Mouse (Mus musculus): ENCODE results near the gene Clptm1l. TPM values are rescaled to one million over a fixed set of nuclear protein-coding genes. Genes with fewer than 3 reads are reported as not detected.
A peak's percentile ranks its signal among the peaks of the same experiment; 100 is the strongest.

The Clptm1l gene
- polyA plus RNA-seq (2015; fragmentation: Nextera tagmentation; extraction: Ambion mirVana), result 90.3 and 90.6 TPM in 2 replicates

- no peaks in the 10 kb centered on the region for H3K9me3 ChIP-seq (replicated peaks)
- H3K9ac ChIP-seq, result peak within 1 kb of the TSS; percentile 86
- H3K36me3 ChIP-seq, result peaks cover 33% of the 10 kb centered on the region
- DNase-seq (peak; percentile 92), ATAC-seq (ENCODE audit: low read depth) (peak; percentile 97)
- peak within 1 kb of the TSS; percentile 65 for H3K27ac ChIP-seq
- peak within 1 kb of the TSS; percentile 84 for H3K4me3 ChIP-seq (replicated peaks)
- H3K27me3 ChIP-seq, result no peaks in the 10 kb centered on the region
- WGBS (ENCODE audit: insufficient replicate concordance), result under 1% methylated on average over 53 of the region's 53 CpGs
- peak within 1 kb of the TSS; percentile 93 for H3K4me2 ChIP-seq
- H3K4me1 ChIP-seq (replicated peaks), result peaks cover 25% of the 10 kb centered on the region
Measured at GRCm38 (mm10) chr13:73603522-73604155, at the start of gene Clptm1l. TSS of gene Clptm1l (plus strand) at chr13:73604006.

DNA sequence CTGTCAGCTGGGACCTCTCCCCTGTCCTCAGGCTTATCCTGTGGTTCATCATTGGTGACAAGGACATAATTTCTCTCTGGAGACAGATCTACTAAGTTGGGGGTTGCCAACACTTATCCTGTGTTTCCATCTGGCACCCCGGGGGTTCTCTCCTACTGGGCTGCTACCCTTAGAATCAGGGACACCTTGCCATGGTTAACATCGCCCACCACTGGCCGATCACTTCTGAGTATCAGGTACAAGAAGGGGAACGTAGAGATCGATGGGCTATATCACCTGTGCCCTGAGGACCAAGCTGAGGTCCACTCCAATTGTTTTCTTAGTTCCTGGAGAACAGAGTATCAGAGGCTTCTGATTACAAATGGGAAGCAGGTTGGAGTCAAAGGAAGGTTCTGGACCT lies 39.6 kb upstream of the Clptm1l start:
- 68% methylated on average over 5 of the region's 5 CpGs for WGBS (ENCODE audit: insufficient replicate concordance)
- H3K36me3 ChIP-seq, result no peaks in the 10 kb centered on the region
- H3K27me3 ChIP-seq, result no peaks in the 10 kb centered on the region
- DNase-seq (no peak), ATAC-seq (ENCODE audit: low read depth) (no peak)
- no peaks in the 10 kb centered on the region for H3K9me3 ChIP-seq (replicated peaks)
- H3K4me1 ChIP-seq (replicated peaks), result no peaks in the 10 kb centered on the region
- no peak overlapping the region for H3K4me3 ChIP-seq (replicated peaks)
- H3K4me2 ChIP-seq, result no peak overlapping the region
- no peak overlapping the region for H3K9ac ChIP-seq
- H3K27ac ChIP-seq, result no peak overlapping the region

DNA sequence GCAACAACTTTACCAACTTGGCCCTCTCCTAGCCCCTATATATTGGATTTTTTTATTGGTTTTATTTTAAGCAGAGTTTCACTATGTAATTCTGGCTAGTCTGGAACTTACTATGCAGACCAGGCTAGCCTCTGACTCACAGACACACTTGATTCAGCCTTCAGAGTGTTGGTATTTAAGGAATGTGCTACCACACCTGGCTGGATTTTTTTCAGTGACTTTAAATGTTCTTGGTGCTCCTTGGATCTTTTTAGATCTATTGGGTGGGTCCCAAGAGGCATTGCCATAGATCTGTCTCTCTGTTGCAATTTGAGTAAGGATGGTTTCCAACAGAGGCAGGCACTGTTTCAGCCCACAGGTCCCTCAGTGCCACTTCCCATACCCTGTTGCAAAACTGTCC lies 28.8 kb upstream of the Clptm1l start:
- no peak for ATAC-seq (ENCODE audit: low read depth)
- no peak for DNase-seq

GRCm38 (mm10) chr13:73577277-73577676 lies 26.5 kb upstream of the Clptm1l start:
- Histone ChIP-seq H3K27me3 (no peaks in the 10 kb centered on the region; the same call in 1 of the 2 replicates), H3K27ac (no peak overlapping the region), H3K4me2 (no peak overlapping the region), H3K4me3 (replicated peaks) (no peak overlapping the region), H3K9me3 (replicated peaks) (no peaks in the 10 kb centered on the region), H3K4me1 (replicated peaks) (no peaks in the 10 kb centered on the region), H3K9ac (no peak overlapping the region), H3K36me3 (no peaks in the 10 kb centered on the region)
- 55% methylated on average over 2 of the region's 2 CpGs for WGBS (ENCODE audit: insufficient replicate concordance)
- DNase-seq, result no peak
- ATAC-seq (ENCODE audit: low read depth), result no peak

More for the DNA sequence above, 28.8 kb upstream of the Clptm1l start:
- Histone ChIP-seq H3K9me3 (replicated peaks) (no peaks in the 10 kb centered on the region), H3K4me1 (replicated peaks) (no peaks in the 10 kb centered on the region), H3K27ac (no peak overlapping the region), H3K36me3 (no peaks in the 10 kb centered on the region), H3K9ac (no peak overlapping the region), H3K4me2 (no peak overlapping the region), H3K4me3 (replicated peaks) (no peak overlapping the region), H3K27me3 (no peaks in the 10 kb centered on the region; the same call in 1 of the 2 replicates)

DNA sequence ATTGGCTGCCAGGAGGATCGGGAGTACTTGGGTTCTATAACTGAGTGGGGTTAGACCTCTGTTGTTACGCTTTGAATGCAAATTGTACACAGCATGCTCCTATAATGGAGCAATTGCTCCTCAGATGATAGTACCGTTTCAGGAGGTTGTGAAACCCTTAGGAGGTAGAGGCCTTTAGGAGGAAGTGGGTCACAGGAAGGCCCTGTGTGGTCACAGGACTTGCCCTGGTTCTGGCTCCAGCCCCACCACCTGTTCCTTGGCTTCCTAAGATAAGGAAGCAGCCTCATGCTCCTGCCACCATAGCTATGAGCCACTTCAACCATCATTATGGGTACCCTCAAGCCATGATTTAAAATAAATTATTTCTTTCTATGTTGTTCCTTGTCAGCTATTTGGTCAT lies 12.3 kb upstream of the Clptm1l start:
- 56% methylated on average over 3 of the region's 3 CpGs for WGBS (ENCODE audit: insufficient replicate concordance)
- Histone ChIP-seq H3K27ac (no peak overlapping the region), H3K4me2 (no peak overlapping the region), H3K36me3 (no peaks in the 10 kb centered on the region), H3K4me1 (replicated peaks) (no peaks in the 10 kb centered on the region), H3K9me3 (replicated peaks) (no peaks in the 10 kb centered on the region), H3K27me3 (peaks cover 6% of the 10 kb centered on the region; the same call in 1 of the 2 replicates), H3K9ac (no peak overlapping the region), H3K4me3 (replicated peaks) (no peak overlapping the region)
- DNase-seq (no peak), ATAC-seq (ENCODE audit: low read depth) (no peak)

DNA sequence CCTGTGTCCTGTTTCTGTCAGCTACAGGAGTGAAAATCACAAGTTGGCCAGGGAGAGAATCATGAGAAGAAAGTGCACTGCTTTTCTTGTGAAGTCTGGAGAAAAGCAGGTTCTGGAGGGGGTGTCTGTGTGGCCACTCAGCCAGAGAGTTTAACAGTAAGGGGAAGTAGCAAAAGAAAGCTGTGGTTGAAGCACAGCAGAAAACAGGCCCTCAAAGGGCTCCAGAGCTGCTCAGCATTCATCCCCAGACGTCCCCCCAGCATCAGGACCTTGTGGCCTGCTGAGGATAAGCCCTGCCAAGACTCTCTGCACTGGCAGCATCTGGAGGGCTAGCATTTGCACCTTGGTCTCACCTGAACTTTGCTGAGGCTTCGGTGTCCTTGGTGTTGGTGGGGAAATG lies 11.3 kb upstream of the Clptm1l start:
- Histone ChIP-seq H3K27ac (no peak overlapping the region), H3K4me2 (no peak overlapping the region), H3K27me3 (peaks cover 8% of the 10 kb centered on the region; the same call in 1 of the 2 replicates), H3K9me3 (replicated peaks) (no peaks in the 10 kb centered on the region), H3K9ac (no peak overlapping the region), H3K4me3 (replicated peaks) (no peak overlapping the region), H3K4me1 (replicated peaks) (no peaks in the 10 kb centered on the region), H3K36me3 (no peaks in the 10 kb centered on the region)
- DNase-seq, result no peak
- ATAC-seq (ENCODE audit: low read depth), result no peak
- WGBS (ENCODE audit: insufficient replicate concordance), result 24% methylated on average over 2 of the region's 2 CpGs

- DNase-seq (no peak), ATAC-seq (ENCODE audit: low read depth) (no peak)
- Histone ChIP-seq H3K27me3 (peaks cover 8% of the 10 kb centered on the region; the same call in 1 of the 2 replicates), H3K4me3 (replicated peaks) (no peak overlapping the region), H3K27ac (no peak overlapping the region), H3K36me3 (no peaks in the 10 kb centered on the region), H3K9me3 (replicated peaks) (no peaks in the 10 kb centered on the region), H3K9ac (no peak overlapping the region), H3K4me1 (replicated peaks) (no peaks in the 10 kb centered on the region), H3K4me2 (no peak overlapping the region)
- 33% methylated on average over 4 of the region's 4 CpGs for WGBS (ENCODE audit: insufficient replicate concordance)
Measured at GRCm38 (mm10) chr13:73596276-73596675, 7.5 kb upstream of the Clptm1l start.

- H3K4me1 ChIP-seq (replicated peaks), result peaks cover 20% of the 10 kb centered on the region
- peaks cover 5% of the 10 kb centered on the region; the same call in 1 of the 2 replicates for H3K27me3 ChIP-seq
- ATAC-seq (ENCODE audit: low read depth) (no peak), DNase-seq (no peak)
- H3K9me3 ChIP-seq (replicated peaks), result no peaks in the 10 kb centered on the region
- no peak overlapping the region for H3K4me3 ChIP-seq (replicated peaks)
- 17% methylated on average over 4 of the region's 4 CpGs for WGBS (ENCODE audit: insufficient replicate concordance)
- no peak overlapping the region for H3K4me2 ChIP-seq
- H3K27ac ChIP-seq, result no peak overlapping the region
- no peak overlapping the region for H3K9ac ChIP-seq
- 0 out of 2 replicates have a peak, but pooled peaks cover under 1% of the 10 kb centered on the region for H3K36me3 ChIP-seq
Measured at GRCm38 (mm10) chr13:73600217-73600616, 3.6 kb upstream of the Clptm1l start.

- H3K27me3 ChIP-seq, result no peaks in the 10 kb centered on the region
- H3K4me3 ChIP-seq (replicated peaks), result peak overlapping the region; percentile 84
- H3K4me1 ChIP-seq (replicated peaks), result peaks cover 25% of the 10 kb centered on the region
- no peak overlapping the region for H3K27ac ChIP-seq
- ATAC-seq (ENCODE audit: low read depth), result no peak
- peaks cover 27% of the 10 kb centered on the region for H3K36me3 ChIP-seq
- no peak for DNase-seq
- 49% methylated on average over 4 of the region's 4 CpGs for WGBS (ENCODE audit: insufficient replicate concordance)
- no peaks in the 10 kb centered on the region for H3K9me3 ChIP-seq (replicated peaks)
- H3K4me2 ChIP-seq, result peak overlapping the region; percentile 93
- peak overlapping the region; percentile 86 for H3K9ac ChIP-seq
Measured at GRCm38 (mm10) chr13:73603046-73603445, 760 bp upstream of the Clptm1l start.

GRCm38 (mm10) chr13:73604156-73604957 lies 551 bp downstream of the Clptm1l start:
- Histone ChIP-seq H3K4me3 (replicated peaks) (peak overlapping the region; percentile 84), H3K36me3 (peaks cover 40% of the 10 kb centered on the region), H3K4me1 (replicated peaks) (peaks cover 25% of the 10 kb centered on the region), H3K9me3 (replicated peaks) (no peaks in the 10 kb centered on the region), H3K4me2 (peak overlapping the region; percentile 93), H3K9ac (peak overlapping the region; percentile 86), H3K27ac (peak overlapping the region; percentile 65), H3K27me3 (no peaks in the 10 kb centered on the region)
- WGBS (ENCODE audit: insufficient replicate concordance), result 1% methylated on average over 39 of the region's 39 CpGs
- DNase-seq (peak; percentile 13), ATAC-seq (ENCODE audit: low read depth) (peak; percentile 74)

GRCm38 (mm10) chr13:73618406-73618805 lies 14.6 kb downstream of the Clptm1l start:
- no peak overlapping the region for H3K27ac ChIP-seq
- H3K4me2 ChIP-seq, result no peak overlapping the region
- H3K9ac ChIP-seq, result no peak overlapping the region
- H3K9me3 ChIP-seq (replicated peaks), result no peaks in the 10 kb centered on the region
- no peak overlapping the region for H3K4me3 ChIP-seq (replicated peaks)
- DNase-seq (no peak), ATAC-seq (ENCODE audit: low read depth) (0 out of 2 replicates have a peak, but pooled peaks have one; percentile 20)
- no peaks in the 10 kb centered on the region for H3K27me3 ChIP-seq
- no peaks in the 10 kb centered on the region for H3K4me1 ChIP-seq (replicated peaks)
- 79% methylated on average over 5 of the region's 5 CpGs for WGBS (ENCODE audit: insufficient replicate concordance)
- peaks cover 75% of the 10 kb centered on the region for H3K36me3 ChIP-seq

Measured in liver, embryonic 13.5 days (tissue).